Mouse (Mus musculus): ENCODE results near the gene Emc7. TPM values are rescaled to one million over a fixed set of nuclear protein-coding genes. Genes with fewer than 3 reads are reported as not detected.

Gene Emc7
- polyA plus RNA-seq, 1 experiment from 2014 or later: 15.3 TPM

DNA sequence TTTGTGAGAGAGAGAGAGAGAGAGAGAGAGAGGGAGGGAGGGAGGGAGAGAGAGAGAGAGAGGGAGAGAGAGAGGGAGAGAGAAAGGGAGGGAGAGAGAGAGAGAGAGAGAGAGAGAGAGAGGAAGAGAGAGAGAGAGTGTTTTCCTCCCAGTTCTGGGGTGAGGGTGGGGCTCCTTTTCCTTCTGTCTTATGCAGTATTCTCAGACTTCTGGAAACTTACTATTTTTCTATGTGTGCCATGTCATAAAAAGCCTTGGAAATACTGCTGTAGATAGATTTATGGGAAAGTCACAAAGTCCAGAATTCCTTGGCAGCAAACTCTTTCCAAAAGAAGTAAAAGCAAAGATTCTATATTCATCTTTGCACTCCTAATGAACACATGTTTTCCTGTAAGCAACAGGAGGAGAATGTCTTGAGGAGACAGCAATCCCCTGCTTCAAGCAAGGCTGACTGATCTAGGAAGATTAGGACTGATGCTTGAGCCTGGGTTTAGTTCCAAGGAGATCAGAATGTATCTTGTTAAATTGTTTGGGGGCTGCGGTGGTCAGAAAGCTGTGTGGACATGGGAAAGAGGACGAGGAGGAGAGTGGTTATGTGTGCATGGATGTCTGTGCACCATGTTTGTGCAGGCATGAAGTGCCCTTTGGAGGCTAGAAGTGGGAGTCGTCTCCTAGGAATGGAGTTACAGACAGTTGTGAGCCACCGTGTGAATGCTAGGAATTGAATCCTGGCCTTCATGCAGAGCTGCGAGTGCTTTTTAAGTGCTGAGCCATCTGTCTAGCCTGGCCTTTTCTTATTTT, 27.9 kb downstream of the Emc7 start:
- H3K27ac ChIP-seq: no peak overlapping the region
- H3K27me3 ChIP-seq (replicated peaks): 0 out of 2 replicates have a peak, but pooled peaks cover 3% of the 10 kb centered on the region
- no peak overlapping the region for H3K4me3 ChIP-seq
- no peak overlapping the region for H3K4me2 ChIP-seq
- no peak for ATAC-seq
- H3K9me3 ChIP-seq (replicated peaks): no peaks in the 10 kb centered on the region
- no peak overlapping the region for H3K9ac ChIP-seq
- 59% methylated on average over 5 of the region's 5 CpGs for WGBS (ENCODE audit: insufficient replicate concordance)
- no peaks in the 10 kb centered on the region for H3K36me3 ChIP-seq
- no peaks in the 10 kb centered on the region for H3K4me1 ChIP-seq

DNA sequence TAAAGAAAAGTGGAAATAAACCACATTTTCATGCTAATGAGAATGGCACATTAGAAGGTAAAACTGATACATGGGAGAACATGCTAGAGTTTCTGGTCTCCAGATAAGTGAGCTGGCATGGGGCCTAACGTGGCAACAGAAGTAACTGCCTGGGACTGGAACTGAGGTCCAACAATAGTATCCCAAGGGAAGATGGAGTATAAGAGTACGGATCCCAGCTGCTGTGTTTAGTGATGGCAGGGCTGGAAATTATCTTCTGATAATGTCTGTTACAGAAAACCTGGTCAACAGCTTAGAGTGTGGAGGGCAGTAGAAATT, 28.5 kb downstream of the Emc7 start:
- Histone ChIP-seq H3K27me3 (replicated peaks) (0 out of 2 replicates have a peak, but pooled peaks cover 3% of the 10 kb centered on the region), H3K27ac (no peak overlapping the region), H3K36me3 (no peaks in the 10 kb centered on the region), H3K9ac (no peak overlapping the region), H3K4me3 (no peak overlapping the region), H3K4me1 (no peaks in the 10 kb centered on the region), H3K4me2 (no peak overlapping the region), H3K9me3 (replicated peaks) (no peaks in the 10 kb centered on the region)
- 65% methylated on average over 2 of the region's 2 CpGs for WGBS (ENCODE audit: insufficient replicate concordance)
- ATAC-seq: no peak

DNA sequence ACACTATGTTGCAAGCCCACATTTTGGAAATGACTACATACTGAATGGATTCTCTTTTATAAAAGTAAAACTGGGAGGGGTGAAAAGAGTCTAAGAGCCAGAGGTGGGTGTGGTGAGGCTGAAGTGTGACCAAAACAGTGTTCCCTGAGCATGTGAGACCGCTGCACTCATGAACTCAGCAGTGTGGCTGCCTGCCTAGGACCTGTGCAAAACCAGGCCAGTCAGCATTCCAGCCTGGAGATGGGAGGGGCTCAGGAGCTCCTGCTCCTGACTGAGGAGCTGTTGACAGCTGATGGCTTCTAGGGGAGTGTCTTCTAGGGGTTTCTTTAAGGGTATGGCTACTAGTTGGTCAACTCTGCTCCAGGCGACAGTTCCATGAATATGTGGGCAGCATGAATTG, 30.1 kb downstream of the Emc7 start:
- Histone ChIP-seq H3K9me3 (replicated peaks) (no peaks in the 10 kb centered on the region), H3K36me3 (no peaks in the 10 kb centered on the region), H3K4me2 (no peak overlapping the region), H3K9ac (no peak overlapping the region), H3K4me1 (no peaks in the 10 kb centered on the region), H3K4me3 (no peak overlapping the region), H3K27ac (no peak overlapping the region), H3K27me3 (replicated peaks) (no peaks in the 10 kb centered on the region)
- no peak for ATAC-seq
- WGBS (ENCODE audit: insufficient replicate concordance): 70% methylated on average over 2 of the region's 2 CpGs

DNA sequence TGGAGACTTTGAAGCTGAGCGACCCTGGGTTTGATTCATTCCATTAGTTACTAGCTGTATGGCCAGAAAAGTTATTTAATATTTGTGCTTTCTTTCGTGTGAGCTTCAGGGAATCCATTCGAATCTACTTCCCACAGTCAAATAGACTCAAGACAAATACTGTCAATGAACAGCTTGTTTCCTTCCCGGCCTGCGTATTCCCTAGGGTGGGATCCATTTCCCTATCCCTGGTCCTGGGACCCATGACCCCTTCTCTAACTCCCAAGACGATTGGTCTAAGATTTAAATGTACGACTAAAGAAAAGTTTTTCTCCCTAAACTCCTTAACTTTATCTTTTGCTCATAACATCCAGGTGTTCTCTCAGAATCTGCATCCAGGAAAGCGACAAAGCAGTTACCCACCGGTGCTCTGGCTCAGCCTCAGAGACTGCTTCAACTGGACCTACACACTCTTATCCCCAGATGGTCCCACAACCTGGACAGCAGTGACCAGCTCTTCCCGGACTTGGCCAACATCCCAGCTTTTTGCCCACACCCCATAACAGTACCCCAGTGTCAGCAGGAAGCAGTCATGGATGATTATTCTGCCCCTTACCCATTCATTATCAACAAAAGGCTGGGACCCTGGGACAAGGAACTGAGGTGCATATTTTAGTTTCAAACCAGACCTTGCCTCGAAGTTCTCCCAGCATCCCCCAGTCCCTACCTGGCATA, 35.8 kb downstream of the Emc7 start:
- WGBS (ENCODE audit: insufficient replicate concordance): 78% methylated on average over 11 of the region's 11 CpGs

DNA sequence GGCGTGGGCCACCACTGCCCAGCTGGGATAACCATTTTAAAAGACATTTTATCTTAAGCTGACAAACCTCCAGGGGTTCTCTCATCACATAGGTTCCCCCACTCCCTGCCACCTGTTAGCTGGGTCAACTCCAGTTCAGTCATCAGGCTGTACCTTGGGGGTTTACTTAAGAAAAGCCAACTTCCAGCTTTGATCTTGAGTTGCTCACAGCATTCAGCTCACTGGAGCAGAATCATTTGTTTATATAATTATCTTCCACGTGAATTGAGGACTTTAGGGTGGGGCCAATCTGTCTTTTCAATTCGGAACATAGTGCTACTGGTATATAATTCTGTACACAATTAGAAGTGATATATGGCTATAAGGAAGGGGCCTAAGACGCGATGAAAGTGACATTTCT, 36.8 kb downstream of the Emc7 start:
- Histone ChIP-seq H3K27me3 (replicated peaks) (no peaks in the 10 kb centered on the region), H3K27ac (no peak overlapping the region), H3K4me1 (peaks cover 29% of the 10 kb centered on the region), H3K36me3 (no peaks in the 10 kb centered on the region), H3K9ac (no peak overlapping the region), H3K9me3 (replicated peaks) (no peaks in the 10 kb centered on the region), H3K4me2 (peak overlapping the region; percentile 92), H3K4me3 (no peak overlapping the region)
- ATAC-seq: no peak
- WGBS (ENCODE audit: insufficient replicate concordance): 64% methylated on average over 5 of the region's 5 CpGs

More for the DNA sequence above, 35.8 kb downstream of the Emc7 start:
- Histone ChIP-seq H3K27me3 (replicated peaks) (no peaks in the 10 kb centered on the region), H3K4me1 (peaks cover 29% of the 10 kb centered on the region), H3K9me3 (replicated peaks) (no peaks in the 10 kb centered on the region), H3K4me2 (no peak overlapping the region), H3K9ac (no peak overlapping the region), H3K36me3 (no peaks in the 10 kb centered on the region), H3K27ac (no peak overlapping the region), H3K4me3 (no peak overlapping the region)
- ATAC-seq: no peak

DNA sequence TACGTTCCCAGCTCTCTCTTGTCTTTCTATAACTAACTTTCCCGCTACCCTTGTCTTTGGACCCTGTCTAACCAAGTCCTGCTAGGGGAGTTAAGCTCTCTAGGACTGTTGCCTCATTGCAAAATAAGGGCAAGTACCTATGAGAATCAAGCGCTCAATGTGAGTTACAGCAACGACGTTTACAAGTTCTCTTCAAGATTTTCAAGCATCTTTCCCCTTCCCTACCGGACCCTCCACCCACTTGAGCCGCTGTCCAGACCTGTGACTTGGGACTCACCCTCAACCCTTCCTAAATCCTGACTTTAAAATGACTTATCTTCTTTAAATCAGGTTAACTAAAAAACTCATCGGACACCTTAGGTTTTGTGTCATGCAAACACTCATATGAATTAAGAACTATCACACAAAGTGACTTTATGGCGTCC, 37.6 kb downstream of the Emc7 start:
- H3K9ac ChIP-seq: peak overlapping the region; percentile 96
- H3K36me3 ChIP-seq: peaks cover 3% of the 10 kb centered on the region; the same call in 1 of the 2 replicates
- WGBS (ENCODE audit: insufficient replicate concordance): 10% methylated on average over 9 of the region's 9 CpGs
- peak overlapping the region; percentile 97 for H3K27ac ChIP-seq
- H3K4me2 ChIP-seq: peak overlapping the region; percentile 92
- H3K27me3 ChIP-seq (replicated peaks): no peaks in the 10 kb centered on the region
- H3K4me3 ChIP-seq: peak overlapping the region; percentile 86
- H3K9me3 ChIP-seq (replicated peaks): no peaks in the 10 kb centered on the region
- peak; percentile 13 for ATAC-seq
- H3K4me1 ChIP-seq: peaks cover 30% of the 10 kb centered on the region

DNA sequence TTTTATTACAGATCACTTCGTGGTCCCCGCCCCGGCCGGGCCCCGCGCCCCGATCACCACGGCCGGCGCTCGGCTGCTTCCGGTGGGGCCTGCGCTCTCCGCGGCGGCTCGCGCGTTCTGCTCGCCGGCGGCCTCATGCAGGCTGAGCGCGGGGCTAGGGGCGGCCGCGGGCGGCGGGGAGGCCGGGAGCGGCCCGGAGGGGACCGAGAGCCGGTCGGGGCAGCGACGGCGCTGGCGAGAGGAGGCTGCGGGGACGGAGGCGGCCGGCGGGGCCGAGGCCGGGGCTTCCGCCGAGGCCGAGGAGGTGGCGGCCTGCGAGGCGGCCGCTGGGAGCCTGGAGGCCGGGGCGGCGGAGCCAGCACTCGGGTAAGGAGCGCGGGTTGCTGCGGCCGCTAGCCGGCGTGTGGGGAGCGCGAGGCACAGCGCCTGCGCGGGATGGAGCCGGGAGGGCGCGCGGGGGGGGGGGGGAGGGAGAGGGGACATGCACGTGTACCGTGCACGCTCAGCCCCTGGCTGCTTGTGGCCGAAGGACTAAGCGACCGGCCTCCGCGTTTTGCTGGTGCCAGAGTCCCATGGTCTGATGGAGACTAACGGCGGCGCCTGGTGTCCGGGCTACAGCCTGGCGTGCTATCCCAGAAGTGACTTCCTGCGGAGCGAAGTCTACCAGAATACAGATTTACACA, 38.2 kb downstream of the Emc7 start, which contains the start of gene Aven:
Gene Aven (plus strand): TSS at position 109 of the 683 bp plus-strand sequence.
- WGBS (ENCODE audit: insufficient replicate concordance): under 1% methylated on average over 45 of the region's 87 CpGs

DNA sequence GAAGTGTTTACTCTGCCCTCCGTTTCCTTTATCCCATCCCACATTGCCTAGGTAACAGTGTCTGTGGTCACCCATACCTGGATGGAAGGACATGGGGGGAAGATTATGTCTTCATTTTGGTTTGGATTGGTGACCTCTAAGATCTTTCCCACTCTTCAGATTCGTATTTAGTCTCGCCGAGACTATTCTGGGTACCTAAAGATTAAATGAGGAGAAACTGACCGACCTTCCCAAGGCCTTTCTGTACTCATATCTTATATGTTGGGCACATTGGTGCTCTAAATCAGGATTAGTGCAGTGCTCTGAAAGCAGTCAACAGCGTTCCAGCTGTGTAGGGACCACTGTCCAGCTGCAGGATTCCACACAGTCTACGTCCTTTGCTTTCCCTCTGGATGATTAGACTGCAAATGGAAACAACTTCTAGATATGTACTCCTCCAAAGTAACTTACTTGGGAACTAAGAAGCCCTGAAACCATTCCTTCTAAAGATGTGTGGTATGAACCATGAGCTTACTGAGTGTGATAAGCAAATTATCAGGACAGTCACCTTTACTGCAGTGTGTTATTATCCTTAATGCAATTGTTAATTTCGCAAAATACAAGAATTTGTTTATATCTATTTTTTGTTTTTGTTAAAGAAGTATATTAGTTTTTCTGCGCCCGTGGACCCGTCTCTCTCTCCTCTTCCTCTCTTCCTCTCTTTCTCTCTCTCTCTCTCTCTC, 38.9 kb downstream of the Emc7 start:
- 24% methylated on average over 11 of the region's 11 CpGs for WGBS (ENCODE audit: insufficient replicate concordance)
- no peaks in the 10 kb centered on the region for H3K9me3 ChIP-seq (replicated peaks)
- H3K4me1 ChIP-seq: peaks cover 41% of the 10 kb centered on the region
- peak overlapping the region; percentile 92 for H3K4me2 ChIP-seq
- H3K27ac ChIP-seq: peak overlapping the region; percentile 97
- no peaks in the 10 kb centered on the region for H3K27me3 ChIP-seq (replicated peaks)
- no peak for ATAC-seq
- peak overlapping the region; percentile 96 for H3K9ac ChIP-seq
- peak overlapping the region; percentile 86 for H3K4me3 ChIP-seq
- peaks cover 4% of the 10 kb centered on the region; the same call in 1 of the 2 replicates for H3K36me3 ChIP-seq

More for the DNA sequence above, 38.2 kb downstream of the Emc7 start, which contains the start of gene Aven:
- peak within 1 kb of the TSS; percentile 92 for H3K4me2 ChIP-seq
- peak within 1 kb of the TSS; percentile 86 for H3K4me3 ChIP-seq
- ATAC-seq: peak; percentile 92
- peak within 1 kb of the TSS; percentile 96 for H3K9ac ChIP-seq
- no peaks in the 10 kb centered on the region for H3K27me3 ChIP-seq (replicated peaks)
- H3K4me1 ChIP-seq: peaks cover 35% of the 10 kb centered on the region
- H3K27ac ChIP-seq: peak within 1 kb of the TSS; percentile 97
- H3K36me3 ChIP-seq: peaks cover 4% of the 10 kb centered on the region; the same call in 1 of the 2 replicates
- H3K9me3 ChIP-seq (replicated peaks): no peaks in the 10 kb centered on the region

DNA sequence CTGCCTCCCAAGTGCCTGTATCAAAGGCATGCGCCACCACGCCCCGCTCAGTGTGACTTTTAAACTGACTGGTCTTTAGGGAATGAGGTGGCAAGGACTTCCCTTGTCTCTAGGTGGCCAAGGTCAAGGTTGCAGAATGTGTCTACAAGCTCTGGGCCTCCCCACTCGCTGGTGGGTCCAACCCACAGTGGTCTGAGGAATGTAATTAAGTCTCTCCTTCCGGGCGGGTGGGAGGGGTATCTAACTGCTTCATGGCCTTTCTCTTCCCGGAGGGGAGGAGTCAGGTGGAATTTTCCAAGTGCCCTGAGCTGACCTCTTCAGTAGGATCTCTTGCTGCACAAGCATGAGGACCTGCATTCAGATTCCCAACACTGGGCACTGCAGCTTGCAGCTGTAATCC, 43.1 kb downstream of the Emc7 start:
- peaks cover 41% of the 10 kb centered on the region for H3K4me1 ChIP-seq
- ATAC-seq: no peak

DNA sequence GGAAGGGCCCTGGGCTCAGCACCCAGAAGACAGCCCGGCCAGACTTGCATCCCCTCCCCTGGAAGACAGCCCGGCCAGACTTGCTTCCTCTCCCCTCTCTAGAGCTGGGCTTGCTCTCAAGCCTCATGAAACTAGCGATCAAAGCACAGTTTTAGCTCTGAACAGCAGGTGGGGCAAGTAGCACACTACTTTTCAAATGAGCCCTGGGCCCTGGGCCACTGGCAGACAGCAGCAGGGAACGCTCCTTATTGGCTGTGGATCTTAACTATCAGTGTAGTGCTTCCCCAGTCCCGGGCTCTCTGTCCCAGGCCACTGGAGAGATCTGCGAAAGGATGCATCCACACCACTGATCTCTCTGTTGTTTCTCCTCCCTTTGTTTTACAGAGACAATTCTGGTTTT, 46.4 kb downstream of the Emc7 start:
- Histone ChIP-seq H3K27ac (no peak overlapping the region), H3K4me1 (peaks cover 28% of the 10 kb centered on the region)
- 4% methylated on average over 6 of the region's 6 CpGs for WGBS (ENCODE audit: insufficient replicate concordance)

More for the DNA sequence above, 43.1 kb downstream of the Emc7 start:
- Histone ChIP-seq H3K36me3 (peaks cover 4% of the 10 kb centered on the region; the same call in 1 of the 2 replicates), H3K27me3 (replicated peaks) (no peaks in the 10 kb centered on the region), H3K4me2 (no peak overlapping the region), H3K9ac (no peak overlapping the region; the same call in 1 of the 2 replicates), H3K9me3 (replicated peaks) (no peaks in the 10 kb centered on the region), H3K27ac (no peak overlapping the region), H3K4me3 (no peak overlapping the region)
- 72% methylated on average over 7 of the region's 7 CpGs for WGBS (ENCODE audit: insufficient replicate concordance)

DNA sequence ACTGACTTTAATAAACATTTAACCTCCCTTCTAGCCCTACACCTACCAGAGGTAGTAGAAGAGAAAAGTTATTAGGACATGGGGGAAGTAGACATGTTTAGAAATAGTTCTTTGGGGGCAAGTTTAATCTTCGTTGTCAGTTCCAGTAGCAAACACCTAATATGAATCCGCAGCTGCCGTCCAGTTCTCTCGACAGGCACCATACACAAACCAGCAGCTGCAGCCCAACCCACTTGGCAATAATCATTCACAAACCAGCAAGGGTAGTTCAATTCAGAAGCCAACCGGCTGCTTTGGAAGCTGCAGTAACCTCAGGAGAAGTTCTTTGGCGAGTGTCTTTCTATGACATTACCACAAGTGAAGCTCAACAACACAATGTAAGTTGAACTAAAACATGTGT, 49.2 kb downstream of the Emc7 start:
- ATAC-seq: no peak
- Histone ChIP-seq H3K27me3 (replicated peaks) (no peaks in the 10 kb centered on the region), H3K9ac (no peak overlapping the region), H3K4me3 (no peak overlapping the region), H3K4me2 (no peak overlapping the region), H3K9me3 (replicated peaks) (no peaks in the 10 kb centered on the region), H3K4me1 (peaks cover 32% of the 10 kb centered on the region), H3K27ac (no peak overlapping the region), H3K36me3 (no peaks in the 10 kb centered on the region)
- 74% methylated on average over 6 of the region's 6 CpGs for WGBS (ENCODE audit: insufficient replicate concordance)

More for the DNA sequence above, 46.4 kb downstream of the Emc7 start:
- Histone ChIP-seq H3K36me3 (peaks cover 4% of the 10 kb centered on the region; the same call in 1 of the 2 replicates), H3K9me3 (replicated peaks) (no peaks in the 10 kb centered on the region), H3K27me3 (replicated peaks) (no peaks in the 10 kb centered on the region), H3K9ac (no peak overlapping the region), H3K4me2 (no peak overlapping the region), H3K4me3 (no peak overlapping the region)
- peak; percentile 90 for ATAC-seq

Measured in liver, embryonic 12.5 days (tissue).